12 mouse cellular contexts compared by ENCODE assay signal in genomic region chr6:145056102-145056501, GRCm38 (mm10).
"Had no signal": no experiment of that assay in that cellular context is flagged by ENCODE, and none has a peak within 500 bp of the region (broad histone marks: within the 10 kb centered on the region; RNA-seq: fewer than 3 reads in every experiment).

No protein-coding gene starts in this region.

- ATAC-seq: intestine, embryonic 16.5 days; lung, postnatal 0 days; midbrain, embryonic 13.5 days had no signal

- H3K4me1 ChIP-seq: stomach, embryonic 15.5 days had no signal

- DNase-seq: layer of hippocampus, adult 9-11 months; layer of hippocampus, postnatal 36 days; liver; lung, adult 2 months; lung, postnatal 36 days; right cerebral cortex, postnatal 14 days had no signal

- H3K9ac ChIP-seq: limb, embryonic 12.5 days; liver, embryonic 14.5 days; midbrain, embryonic 13.5 days; stomach, embryonic 15.5 days had no signal

- H3K27ac ChIP-seq: limb, embryonic 12.5 days; liver, embryonic 14.5 days; midbrain, embryonic 13.5 days had no signal

- H3K27me3 ChIP-seq: limb, embryonic 12.5 days; stomach, embryonic 15.5 days had no signal

- H3K4me2 ChIP-seq: limb, embryonic 12.5 days; midbrain, embryonic 13.5 days; stomach, embryonic 15.5 days had no signal

- H3K36me3 ChIP-seq: limb, embryonic 12.5 days; midbrain, embryonic 13.5 days; stomach, embryonic 15.5 days had no signal

- H3K9me3 ChIP-seq: limb, embryonic 12.5 days; midbrain, embryonic 13.5 days; stomach, embryonic 15.5 days had no signal

- H3K4me3 ChIP-seq: limb, embryonic 12.5 days; midbrain, embryonic 13.5 days; stomach, embryonic 15.5 days had no signal
